Mouse (Mus musculus) ES-E14 (cell line): ENCODE measurements around the gene Dhrs7b.

ENCODE experiments used
- CHD2 ChIP-seq: IDR thresholded peaks from 2 replicates; pipeline ENCODE4 v1.6.1; 2014; ENCODE audit warnings: mild to moderate bottlenecking, low read depth, low read length, inconsistent platforms
- MAFK ChIP-seq: IDR thresholded peaks from 2 replicates; pipeline ENCODE4 v1.6.1; 2014; ENCODE audit warnings: mild to moderate bottlenecking, low read depth, low read length, inconsistent platforms; ENCODE audit not compliant: insufficient read depth
- ZNF384 ChIP-seq: IDR thresholded peaks from 2 replicates; pipeline ENCODE4 v1.6.1; 2012; ENCODE audit warnings: low read depth, low read length, inconsistent platforms

- no peak for TF ChIP-seq ZNF384
- TF ChIP-seq CHD2, result no peak
- TF ChIP-seq MAFK, result no peak
These were observed 32.8 kb downstream of the Dhrs7b start for GRCm38 (mm10) chr11:60863196-60863595.
